Mouse (Mus musculus): Measurements from ENCODE around the gene Col4a2. TPM values are rescaled to one million over a fixed set of nuclear protein-coding genes. Genes with fewer than 3 reads are reported as not detected.

Col4a2 gene
- total RNA-seq, 2 experiments from 2014 or later = 51.3 to 69.5 TPM

DNA sequence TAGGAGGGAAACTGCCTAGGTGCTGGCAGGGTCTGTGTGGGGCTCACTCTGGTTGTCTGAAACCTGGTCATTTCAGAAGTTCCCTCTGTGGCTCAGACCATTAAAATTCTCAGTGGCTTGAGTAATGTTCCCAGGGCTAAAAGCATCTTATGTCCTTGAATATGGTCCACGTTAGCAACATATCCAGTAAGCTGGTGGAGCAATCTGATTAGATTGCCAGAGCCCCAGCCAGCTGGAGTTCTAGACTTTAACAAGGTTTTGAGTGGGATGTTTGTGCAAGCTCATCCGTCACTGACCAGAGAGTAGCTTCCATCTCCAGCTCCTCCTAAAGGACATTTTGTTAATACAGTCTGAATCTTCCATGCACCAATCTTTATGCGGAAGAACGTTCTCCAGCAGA lies 72.2 kb downstream of the Col4a2 start:
- intact Hi-C loops (cut with DNase I) = no loop called here
- Histone ChIP-seq H3K27ac (peak overlapping the region; percentile 86), H3K4me3 (no peak overlapping the region)
- TF ChIP-seq CTCF (IDR thresholded peaks at IDR 0.05) = peak; percentile 2; the same call in 1 of the 2 replicates
- DNase-seq = peak; percentile 55

DNA sequence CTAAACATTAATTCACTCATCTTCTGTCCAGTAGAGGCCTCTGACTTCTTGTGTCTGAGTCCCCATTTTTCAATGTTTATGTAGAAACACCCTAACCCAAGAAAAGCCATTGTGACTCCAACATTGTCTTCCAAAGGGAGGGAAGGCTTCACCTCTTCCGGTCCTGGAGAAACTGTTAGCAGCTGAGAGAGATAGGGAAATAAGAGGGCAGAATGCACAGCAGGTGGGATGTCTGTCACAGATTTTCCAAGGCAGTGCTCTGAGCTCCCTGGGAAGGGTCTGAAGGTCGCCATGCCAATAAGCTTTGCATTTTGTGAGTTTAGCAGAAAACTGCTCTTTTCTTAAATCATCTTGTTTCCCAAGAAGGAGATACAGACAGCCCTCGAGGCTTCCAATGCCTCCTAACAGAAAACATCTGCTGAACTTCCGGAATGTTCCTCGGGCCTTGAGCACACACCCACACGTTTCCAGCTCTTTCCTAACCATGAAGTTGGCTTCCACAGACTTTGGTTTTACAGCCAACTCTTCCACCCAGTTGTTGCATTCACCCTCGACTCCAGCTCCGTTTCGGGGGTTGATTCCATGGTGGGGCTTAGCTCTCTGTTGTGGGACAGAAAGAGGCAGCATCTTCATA lies 72.8 kb downstream of the Col4a2 start:
- DNase-seq = peak; percentile 48
- TF ChIP-seq CTCF (IDR thresholded peaks at IDR 0.05) = no peak
- intact Hi-C loops (cut with DNase I) = no loop called here
- H3K4me3 ChIP-seq = no peak overlapping the region
- peak overlapping the region; percentile 86 for H3K27ac ChIP-seq

DNA sequence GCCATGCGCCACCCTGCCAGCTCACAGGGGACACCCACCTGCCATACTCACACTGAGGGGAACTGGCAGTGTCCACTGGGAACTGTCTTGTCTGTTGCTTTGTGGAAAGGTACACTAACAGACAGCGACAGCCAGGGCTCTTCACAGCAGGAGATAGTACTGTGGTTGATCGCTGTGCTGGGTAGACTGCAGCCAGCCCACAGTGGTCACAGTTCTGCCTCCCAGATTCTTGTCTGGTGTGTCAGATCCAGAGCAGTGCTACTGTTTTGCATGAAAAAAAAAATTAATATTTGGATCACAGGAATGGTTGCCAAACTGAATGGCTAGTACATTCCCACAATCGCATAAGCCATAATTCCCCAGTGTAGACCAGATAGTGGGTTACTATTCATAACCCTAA lies 74.7 kb downstream of the Col4a2 start:
- intact Hi-C loops (cut with DNase I) = no loop called here

DNA sequence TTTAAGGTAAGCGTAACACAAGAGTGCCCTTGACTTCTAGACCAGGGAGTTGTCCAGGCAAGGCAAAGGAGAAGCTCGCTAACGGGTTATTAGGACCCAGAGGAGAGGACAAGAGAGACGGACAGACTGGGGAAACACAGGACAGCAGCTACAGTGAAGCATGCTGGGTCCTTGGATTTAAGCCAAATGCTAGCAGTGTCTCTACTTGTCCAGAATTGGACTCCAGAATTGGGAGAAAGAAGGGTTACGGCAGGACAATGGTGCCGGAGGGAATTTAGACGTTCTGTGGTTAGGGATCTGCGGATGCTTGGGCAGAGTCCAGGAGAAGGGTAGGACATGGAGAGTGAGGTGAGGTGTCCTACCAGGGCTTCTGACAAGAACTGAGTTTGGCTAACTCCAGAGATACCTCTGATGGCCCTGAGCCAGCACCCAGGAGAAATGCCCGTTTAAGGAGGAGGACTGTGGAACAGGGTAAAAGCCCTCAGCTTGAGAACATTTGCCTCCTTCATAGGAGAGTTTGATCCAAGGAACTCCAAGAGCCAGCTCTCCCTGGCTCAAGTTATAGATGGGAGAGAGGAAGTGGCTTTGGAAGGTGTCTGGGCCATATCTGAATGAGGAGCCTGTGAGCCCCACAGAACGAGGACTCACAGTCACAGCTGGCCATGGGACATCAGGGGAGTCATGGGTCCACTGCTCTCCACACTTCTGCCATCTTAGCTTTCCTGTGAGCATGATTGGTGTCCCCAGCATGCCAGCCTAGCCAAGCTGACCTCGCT lies 76.9 kb downstream of the Col4a2 start:
- Histone ChIP-seq H3K27ac (peak overlapping the region; percentile 64), H3K4me3 (no peak overlapping the region)
- DNase-seq = peak; percentile 39
- intact Hi-C loops (cut with DNase I) = no loop called here
- TF ChIP-seq CTCF (IDR thresholded peaks at IDR 0.05) = no peak

More for the DNA sequence above, 74.7 kb downstream of the Col4a2 start:
- Histone ChIP-seq H3K27ac (peak overlapping the region; percentile 44), H3K4me3 (no peak overlapping the region)
- no peak for TF ChIP-seq CTCF (IDR thresholded peaks at IDR 0.05)
- DNase-seq = no peak

DNA sequence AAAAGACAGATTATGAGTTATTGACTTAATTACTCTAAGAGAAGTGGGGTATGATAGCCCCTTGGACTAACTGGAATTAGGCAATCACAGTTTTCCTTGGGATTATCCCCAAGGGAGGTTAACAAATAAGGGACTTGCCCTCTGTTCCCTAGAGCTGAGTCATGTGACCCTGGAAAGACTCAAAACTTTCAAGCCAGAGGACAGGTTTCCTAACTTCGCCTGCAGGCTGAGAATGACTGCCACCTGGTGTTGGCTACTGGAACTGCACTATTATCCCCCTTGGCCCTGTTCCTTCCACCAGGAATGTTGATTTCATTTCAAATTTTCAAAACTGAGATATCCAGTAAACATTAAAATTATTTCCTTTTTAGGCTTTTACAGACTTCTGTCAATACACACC lies 80.1 kb downstream of the Col4a2 start:
- TF ChIP-seq CTCF (IDR thresholded peaks at IDR 0.05) = peak; percentile 99
- DNase-seq = peak; percentile 73
- H3K27ac ChIP-seq = peak overlapping the region; percentile 78
- intact Hi-C loops (cut with DNase I) = loop anchor here (1.0 to 2.0 kb wide), 2 partner anchors 80 to 139 kb away; partner anchors contain the start of genes Col4a1 and Col4a2
- H3K4me3 ChIP-seq = peak overlapping the region; percentile 4; the same call in 1 of the 2 replicates

DNA sequence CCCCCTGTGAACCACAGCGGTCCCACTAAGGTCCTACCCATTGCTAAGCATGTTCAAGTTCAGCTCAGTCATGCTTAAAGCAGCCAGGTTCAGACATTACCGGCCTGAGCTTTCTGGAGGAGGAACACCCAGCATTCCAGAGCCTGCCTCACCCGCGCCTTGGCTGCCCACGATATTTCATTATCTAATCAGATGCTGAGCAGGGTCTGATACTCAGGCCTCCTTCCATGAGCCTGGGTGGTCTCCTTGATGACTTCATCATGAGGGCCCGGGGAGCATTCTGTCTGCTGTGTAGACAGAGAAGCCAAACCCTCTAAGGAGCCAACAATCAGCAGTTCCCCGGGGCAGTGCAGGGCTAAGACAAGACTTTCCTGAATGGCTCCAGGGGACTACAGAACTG lies 80.6 kb downstream of the Col4a2 start:
- peak overlapping the region; percentile 8; the same call in 1 of the 2 replicates for H3K4me3 ChIP-seq
- peak overlapping the region; percentile 78 for H3K27ac ChIP-seq
- intact Hi-C loops (cut with DNase I) = loop anchor here (2.0 kb wide), 1 partner anchor 80 kb away; the partner anchor contains the start of genes Col4a1 and Col4a2
- DNase-seq = peak; percentile 57
- no peak for TF ChIP-seq CTCF (IDR thresholded peaks at IDR 0.05)

DNA sequence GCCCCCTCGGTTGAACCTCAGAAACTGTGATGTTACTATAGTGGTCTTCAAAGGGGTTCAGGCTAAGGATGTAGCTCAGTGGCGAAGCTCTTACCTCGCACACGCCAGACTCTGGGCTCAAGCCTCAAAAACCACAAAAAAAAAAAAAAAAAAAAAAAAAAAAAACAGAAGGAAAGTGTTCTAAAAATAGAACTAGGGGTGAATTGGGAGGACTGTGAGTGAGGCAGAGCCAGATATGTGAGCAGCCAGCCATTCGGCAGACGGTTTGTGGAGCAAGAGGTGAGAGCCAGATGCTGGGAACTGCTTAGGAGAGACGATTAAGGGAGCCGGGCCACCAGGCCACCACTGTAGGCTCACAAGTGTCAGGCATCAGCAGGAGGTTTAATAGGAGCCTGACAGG lies 81.0 kb downstream of the Col4a2 start:
- TF ChIP-seq CTCF (IDR thresholded peaks at IDR 0.05) = no peak
- peak; percentile 55 for DNase-seq
- intact Hi-C loops (cut with DNase I) = loop anchor here (2.0 kb wide), 1 partner anchor 81 kb away; the partner anchor contains the start of genes Col4a1 and Col4a2
- peak overlapping the region; percentile 78 for H3K27ac ChIP-seq
- no peak overlapping the region; the same call in 1 of the 2 replicates for H3K4me3 ChIP-seq

DNA sequence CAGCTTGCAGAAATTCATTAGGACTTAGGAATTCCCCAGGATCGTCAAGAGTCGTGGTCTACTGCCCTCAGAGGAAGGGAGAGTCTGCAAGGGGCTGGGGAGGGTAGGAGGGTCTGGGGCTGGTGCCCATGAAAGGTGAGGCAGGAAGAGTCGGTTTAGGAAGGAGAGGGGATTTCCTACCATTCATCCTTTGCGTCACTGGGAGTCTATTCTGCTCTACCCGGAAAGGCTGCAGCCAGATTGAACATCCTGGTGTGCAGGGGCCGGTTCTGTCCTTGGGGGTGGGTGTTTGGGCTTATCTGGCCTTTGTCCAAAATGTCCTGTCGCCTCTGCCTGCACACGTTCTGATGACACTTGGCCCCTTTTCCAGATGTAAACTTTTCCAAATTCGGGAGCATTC lies 82.2 kb downstream of the Col4a2 start:
- peak overlapping the region; percentile 78 for H3K27ac ChIP-seq
- no peak for DNase-seq
- intact Hi-C loops (cut with DNase I) = no loop called here

DNA sequence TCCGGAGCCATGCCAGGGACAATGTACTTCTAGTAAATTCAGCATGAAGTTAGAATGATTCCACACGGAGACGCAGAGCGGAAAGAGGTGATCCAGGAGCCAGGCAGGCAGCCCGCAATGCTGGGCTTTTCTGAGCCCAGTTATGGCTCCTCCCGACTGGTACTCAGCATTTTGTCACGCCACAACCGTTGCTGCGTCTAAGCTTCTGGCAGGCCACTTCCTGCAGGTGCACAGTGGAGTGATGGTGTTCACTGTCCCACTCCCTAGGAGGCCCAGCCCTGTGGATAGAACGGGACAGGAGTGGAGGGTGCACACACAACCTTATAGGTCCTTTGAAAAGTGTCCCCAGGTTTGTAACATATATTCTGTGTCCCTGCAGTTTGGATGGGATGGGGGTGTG lies 83.0 kb downstream of the Col4a2 start:
- no peak for DNase-seq
- H3K27ac ChIP-seq = peak overlapping the region; percentile 78
- no peak for TF ChIP-seq CTCF (IDR thresholded peaks at IDR 0.05)
- intact Hi-C loops (cut with DNase I) = no loop called here
- no peak overlapping the region for H3K4me3 ChIP-seq

More for the DNA sequence above, 82.2 kb downstream of the Col4a2 start:
- no peak overlapping the region for H3K4me3 ChIP-seq
- no peak for TF ChIP-seq CTCF (IDR thresholded peaks at IDR 0.05)

DNA sequence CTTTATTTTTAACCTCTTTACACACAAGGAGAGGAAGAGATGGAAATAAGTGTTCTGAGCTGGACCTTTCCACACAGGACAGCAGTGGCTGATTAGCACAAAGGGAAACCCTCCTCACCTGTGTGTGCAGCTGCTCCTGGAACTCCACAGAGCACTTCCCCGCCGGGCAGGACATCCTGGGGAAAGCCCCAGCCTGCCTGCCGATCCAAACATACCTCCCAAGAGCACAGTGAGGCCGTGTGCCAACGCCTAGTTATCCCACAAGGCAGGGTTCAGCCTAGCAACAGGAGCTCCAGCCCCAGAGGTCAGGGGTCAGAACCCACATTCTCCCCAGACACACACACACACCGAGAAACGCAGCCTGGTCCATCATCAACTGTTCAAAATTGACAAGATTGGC lies 83.5 kb downstream of the Col4a2 start:
- peak overlapping the region; percentile 78 for H3K27ac ChIP-seq
- no peak for TF ChIP-seq CTCF (IDR thresholded peaks at IDR 0.05)
- no peak overlapping the region for H3K4me3 ChIP-seq
- intact Hi-C loops (cut with DNase I) = no loop called here
- peak; percentile 38 for DNase-seq

DNA sequence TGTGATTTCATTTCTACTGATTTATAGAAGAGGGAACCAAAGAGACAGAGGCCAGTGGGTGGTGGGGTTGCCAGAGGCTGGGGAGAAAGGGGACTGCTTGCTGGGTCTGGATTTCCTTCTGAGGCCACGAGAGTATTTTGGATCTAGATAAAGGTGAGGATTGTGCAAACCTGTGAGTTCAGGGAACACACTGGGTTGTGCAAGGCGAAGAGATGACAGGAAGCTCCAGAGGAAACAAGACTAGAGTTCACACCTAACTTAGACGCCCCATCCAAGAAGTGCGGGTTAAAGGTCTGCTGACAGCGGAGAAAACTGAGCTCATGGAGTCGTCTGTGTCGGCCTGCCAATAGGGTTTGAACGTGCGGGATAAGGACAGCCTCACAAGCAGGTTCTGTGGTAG lies 84.5 kb downstream of the Col4a2 start:
- Histone ChIP-seq H3K27ac (no peak overlapping the region), H3K4me3 (no peak overlapping the region)
- intact Hi-C loops (cut with DNase I) = no loop called here
- TF ChIP-seq CTCF (IDR thresholded peaks at IDR 0.05) = no peak
- no peak for DNase-seq

DNA sequence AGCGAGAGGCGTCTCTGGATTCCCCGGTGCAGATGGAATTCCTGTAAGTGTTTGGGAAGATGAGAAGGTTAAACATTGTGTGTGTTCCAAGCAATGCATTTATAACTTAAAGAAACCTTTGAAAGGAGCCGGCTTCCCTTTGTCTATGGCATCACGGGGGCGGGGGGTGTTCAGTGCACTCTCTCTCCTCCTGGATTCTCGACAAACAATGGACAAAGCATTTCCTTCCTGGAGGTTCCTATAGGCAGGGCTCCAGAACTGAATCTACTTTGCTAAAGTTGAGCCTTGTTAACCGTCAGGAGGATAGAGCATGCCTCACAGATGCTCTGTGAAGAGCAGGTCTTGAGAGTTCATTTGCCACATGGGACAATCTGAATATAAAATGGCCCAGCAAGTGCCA lies 87.1 kb downstream of the Col4a2 start:
- TF ChIP-seq CTCF (IDR thresholded peaks at IDR 0.05) = no peak
- Histone ChIP-seq H3K4me3 (no peak overlapping the region), H3K27ac (no peak overlapping the region; the same call in 1 of the 2 replicates)
- intact Hi-C loops (cut with DNase I) = no loop called here
- no peak for DNase-seq

DNA sequence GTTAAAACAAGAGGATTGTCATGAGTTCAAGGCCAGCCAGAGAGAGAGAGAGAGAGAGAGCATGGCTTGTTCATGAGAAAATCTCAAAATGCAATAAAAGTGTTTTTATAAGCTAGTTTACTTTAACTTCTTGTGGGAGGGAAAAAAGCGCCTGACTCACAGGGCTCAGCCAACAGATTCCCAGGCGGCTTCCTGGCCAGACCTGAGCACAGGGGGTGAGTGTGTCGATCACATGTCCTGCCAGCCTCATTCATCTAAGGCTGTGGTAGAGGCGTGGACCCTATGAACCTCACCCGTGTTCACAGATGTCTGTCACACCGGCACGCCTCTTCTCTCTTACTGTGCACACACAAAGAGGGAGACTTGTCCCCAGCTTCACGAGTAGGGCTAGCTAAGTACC lies 87.6 kb downstream of the Col4a2 start:
- peak overlapping the region; percentile 31; the same call in 1 of the 2 replicates for H3K27ac ChIP-seq
- intact Hi-C loops (cut with DNase I) = no loop called here
- TF ChIP-seq CTCF (IDR thresholded peaks at IDR 0.05) = no peak
- H3K4me3 ChIP-seq = no peak overlapping the region
- no peak for DNase-seq

All from gastrocnemius, adult 2 months (tissue).